Comparison of ENCODE assay signal across 9 mouse cellular contexts in the genomic region with DNA sequence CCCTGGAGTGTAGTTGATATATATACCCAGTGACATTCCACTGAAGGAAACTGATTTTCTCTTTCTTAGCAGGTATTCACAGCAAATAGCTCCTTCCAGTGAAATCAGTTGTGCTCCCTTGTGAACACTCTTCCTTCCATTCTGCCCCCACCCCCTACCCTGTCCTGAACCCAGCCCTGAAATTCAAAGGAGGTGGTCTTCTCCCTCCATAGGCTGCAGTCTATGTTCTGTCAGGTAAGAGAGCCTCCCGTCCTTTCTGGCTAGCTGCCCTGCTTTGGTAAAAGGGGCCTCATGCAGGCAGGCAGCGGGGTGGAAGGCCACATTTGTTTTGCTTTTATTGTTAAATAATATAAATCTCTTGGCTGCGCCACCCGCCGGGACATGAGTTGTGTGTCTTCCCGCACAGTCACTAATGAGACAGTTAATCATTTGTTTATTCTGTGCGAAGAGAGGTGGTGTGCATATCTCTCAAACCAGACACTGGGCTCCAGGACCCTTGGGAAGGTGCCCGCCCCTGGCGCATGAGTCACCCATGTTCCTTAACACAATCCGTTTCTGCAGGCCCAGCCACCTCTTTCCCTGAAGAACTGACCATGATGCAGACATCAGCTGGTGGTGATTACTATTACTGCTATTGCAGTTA.
DNase-seq lines count a peak whose midpoint lies in the region; ATAC-seq and TF ChIP-seq lines count a peak whose summit lies in the region.
"Had no signal": no experiment of that assay in that cellular context is flagged by ENCODE, and none has a peak within 500 bp of the region (broad histone marks: within the 10 kb centered on the region; RNA-seq: fewer than 3 reads in every experiment).

No protein-coding gene starts in this region.

- H3K27ac ChIP-seq in lung, embryonic 14.5 days (ENCODE audit: low read depth) = peak overlapping the region; percentile 61; the same call in 1 of the 2 replicates
- H3K27ac ChIP-seq in intestine, embryonic 15.5 days = no peak overlapping the region
- H3K27ac ChIP-seq: heart, adult 2 months had no signal

- peaks cover 15% of the 10 kb centered on the region for H3K4me1 ChIP-seq in lung, embryonic 14.5 days (ENCODE audit: insufficient read depth)
- H3K4me1 ChIP-seq in erythroblast, embryonic 14.5 days (ENCODE audit: control insufficient read depth) = peaks cover 84% of the 10 kb centered on the region
- H3K4me1 ChIP-seq in intestine, embryonic 15.5 days (replicated peaks) = peaks cover 3% of the 10 kb centered on the region; the same call in 1 of the 2 replicates

- TF ChIP-seq CTCF in lung, embryonic 14.5 days (IDR thresholded peaks at IDR 0.05; ENCODE audit: low read depth) = no peak

- peak overlapping the region; percentile 23; the same call in 1 of the 2 replicates for H3K4me2 ChIP-seq in lung, embryonic 14.5 days
- H3K4me2 ChIP-seq in intestine, embryonic 15.5 days (replicated peaks) = no peak overlapping the region

- ATAC-seq in lung, embryonic 14.5 days (ENCODE audit: insufficient read depth) = peak; percentile 92
- peak; percentile 91 for ATAC-seq in intestine, embryonic 15.5 days
- no peak for ATAC-seq in inflammation-experienced regulatory T-cells, adult 6 months
- no peak for ATAC-seq in activated CD4-positive, CD25-positive, alpha-beta regulatory T cell, adult 4 months

- peak; percentile 51 for DNase-seq in lung, embryonic 14.5 days
- DNase-seq in lung, postnatal 36 days = no peak
- peak; percentile 31 for DNase-seq in neural tube, embryonic 10.5 days (ENCODE audit: extremely low spot score, low spot score)
- no peak for DNase-seq in cerebellum, adult 8-10 months

- no peak overlapping the region for H3K9ac ChIP-seq in lung, embryonic 14.5 days
- no peak overlapping the region for H3K9ac ChIP-seq in intestine, embryonic 15.5 days

- H3K27me3 ChIP-seq in lung, embryonic 14.5 days (ENCODE audit: insufficient read depth, low read length) = no peaks in the 10 kb centered on the region
- H3K27me3 ChIP-seq in erythroblast, embryonic 14.5 days (ENCODE audit: control insufficient read depth) = peaks cover 16% of the 10 kb centered on the region
- H3K27me3 ChIP-seq in intestine, embryonic 15.5 days (replicated peaks) = no peaks in the 10 kb centered on the region

- H3K9me3 ChIP-seq in lung, embryonic 14.5 days (ENCODE audit: low read depth, low read length) = no peaks in the 10 kb centered on the region
- no peaks in the 10 kb centered on the region for H3K9me3 ChIP-seq in erythroblast, embryonic 14.5 days (ENCODE audit: control insufficient read depth, low read length)
- H3K9me3 ChIP-seq in intestine, embryonic 15.5 days = no peaks in the 10 kb centered on the region

- no peak overlapping the region for H3K4me3 ChIP-seq in lung, embryonic 14.5 days (ENCODE audit: low read depth, low read length)
- peak overlapping the region; percentile 51 for H3K4me3 ChIP-seq in erythroblast, embryonic 14.5 days (replicated peaks)
- H3K4me3 ChIP-seq in intestine, embryonic 15.5 days (replicated peaks) = no peak overlapping the region
- H3K4me3 ChIP-seq: heart, adult 2 months had no signal

- no peaks in the 10 kb centered on the region for H3K36me3 ChIP-seq in lung, embryonic 14.5 days (ENCODE audit: insufficient read depth)
- H3K36me3 ChIP-seq in erythroblast, embryonic 14.5 days (ENCODE audit: control insufficient read depth) = no peaks in the 10 kb centered on the region; the same call in 1 of the 2 replicates
- H3K36me3 ChIP-seq in intestine, embryonic 15.5 days = no peaks in the 10 kb centered on the region

- WGBS in lung, embryonic 14.5 days = 13% methylated on average over 10 of the region's 10 CpGs
- WGBS in intestine, embryonic 15.5 days = 18% methylated on average over 10 of the region's 10 CpGs

Comparison
In these comparisons a context has a peak if more than half of its experiments do, and no peak if none do; other contexts are left out.
1. DNase-seq: peak in lung, embryonic 14.5 days (single experiment) and neural tube, embryonic 10.5 days (single experiment); none in lung, postnatal 36 days (single experiment) and cerebellum, adult 8-10 months (single experiment).
2. ATAC-seq: peak in lung, embryonic 14.5 days (single experiment) and intestine, embryonic 15.5 days (single experiment); none in inflammation-experienced regulatory T-cells, adult 6 months (single experiment) and activated CD4-positive, CD25-positive, alpha-beta regulatory T cell, adult 4 months (single experiment).